Mouse (Mus musculus): Measurements from ENCODE around the gene Egln3.

GRCm38 (mm10) chr12:54168786-54169185 lies 34.9 kb downstream of the Egln3 start:
- TF ChIP-seq EP300 (IDR thresholded peaks at IDR 0.05; ENCODE audit: low read depth) (no peak), CTCF (IDR thresholded peaks at IDR 0.05; ENCODE audit: low read depth) (no peak)
